Mouse (Mus musculus): Measurements from ENCODE around the gene Fgfr2.

GRCm38 (mm10) chr7:130590845-130591437 is 2532.2 kb downstream of the Fgfr2 start:
- TF ChIP-seq CTCF (conservative IDR thresholded peaks at IDR 0.05; ENCODE audit: low read length) (no peak), POU5F1 (IDR thresholded peaks at IDR 0.05; ENCODE audit: borderline replicate concordance, low read length) (no peak), NANOG (IDR thresholded peaks at IDR 0.05; ENCODE audit: borderline replicate concordance, low read length) (no peak)

Data from E14TG2a.4 (cell line).